Comparison of ENCODE assay signal across 8 mouse cellular contexts in the genomic region with DNA sequence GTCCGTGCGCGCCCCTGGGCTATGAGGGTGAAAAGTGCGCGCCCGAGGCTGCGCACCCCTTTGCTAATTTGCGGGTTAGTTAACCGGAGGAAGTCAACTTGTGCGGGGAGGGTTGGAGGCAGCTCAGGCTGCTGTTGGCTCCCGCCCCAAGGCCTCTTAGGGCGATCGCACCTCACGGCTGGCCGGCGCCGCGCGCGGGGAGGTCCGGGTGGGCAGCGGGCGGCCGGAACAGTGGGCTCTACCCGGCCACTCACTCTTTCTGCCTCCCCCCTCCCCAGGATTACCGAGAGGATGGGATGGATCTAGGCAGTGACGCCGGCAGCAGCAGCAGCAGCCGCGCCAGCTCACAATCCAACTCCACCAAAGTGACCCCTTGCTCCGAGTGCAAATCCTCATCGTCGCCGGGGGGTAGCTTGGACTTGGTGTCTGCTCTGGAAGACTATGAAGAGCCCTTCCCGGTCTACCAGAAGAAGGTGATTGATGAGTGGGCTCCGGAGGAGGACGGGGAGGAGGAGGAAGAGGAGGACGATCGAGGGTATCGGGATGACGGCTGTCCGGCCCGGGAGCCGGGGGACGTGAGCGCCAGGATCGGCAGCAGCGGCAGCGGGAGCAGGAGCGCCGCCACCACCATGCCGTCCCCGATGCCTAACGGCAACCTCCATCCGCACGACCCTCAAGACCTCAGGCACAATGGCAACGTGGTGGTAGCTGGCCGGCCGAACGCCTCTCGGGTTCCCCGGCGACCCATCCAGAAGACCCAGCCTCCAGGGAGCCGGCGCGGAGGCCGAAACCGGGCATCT.
A peak's percentile ranks its signal among the peaks of the same experiment; 100 is the strongest.
DNase-seq lines count a peak whose midpoint lies in the region; ATAC-seq and TF ChIP-seq lines count a peak whose summit lies in the region.

No protein-coding gene starts in this region.

- H3K4me3 ChIP-seq in forebrain, embryonic 15.5 days = peak overlapping the region; percentile 68
- peak overlapping the region; percentile 83 for H3K4me3 ChIP-seq in hindbrain, embryonic 15.5 days
- H3K4me3 ChIP-seq in liver, embryonic 16.5 days (ENCODE audit: low read depth, low read length) = peak overlapping the region; percentile 65
- peak overlapping the region; percentile 85 for H3K4me3 ChIP-seq in olfactory bulb, adult 2 months (ENCODE audit: insufficient read depth, low read depth, low read length)

- H3K9me3 ChIP-seq in forebrain, embryonic 15.5 days = no peaks in the 10 kb centered on the region
- no peaks in the 10 kb centered on the region for H3K9me3 ChIP-seq in hindbrain, embryonic 15.5 days
- H3K9me3 ChIP-seq in liver, embryonic 16.5 days (replicated peaks; ENCODE audit: control insufficient read depth, low read length) = no peaks in the 10 kb centered on the region

- H3K27ac ChIP-seq in forebrain, embryonic 15.5 days (replicated peaks) = peak overlapping the region; percentile 62
- H3K27ac ChIP-seq in hindbrain, embryonic 15.5 days (replicated peaks) = peak overlapping the region; percentile 86
- H3K27ac ChIP-seq in liver, embryonic 16.5 days (ENCODE audit: low read length) = no peak overlapping the region
- 0 out of 2 replicates have a peak overlapping the region, but pooled peaks have one; percentile 6 for H3K27ac ChIP-seq in olfactory bulb, adult 2 months (ENCODE audit: insufficient read depth, low read depth, low read length)

- peak overlapping the region; percentile 100 for H3K4me2 ChIP-seq in forebrain, embryonic 15.5 days (replicated peaks)
- peak overlapping the region; percentile 89 for H3K4me2 ChIP-seq in hindbrain, embryonic 15.5 days
- peak overlapping the region; percentile 88 for H3K4me2 ChIP-seq in liver, embryonic 16.5 days (ENCODE audit: low read depth, low read length)

- H3K4me1 ChIP-seq in forebrain, embryonic 15.5 days = peaks cover 29% of the 10 kb centered on the region
- H3K4me1 ChIP-seq in hindbrain, embryonic 15.5 days (replicated peaks) = peaks cover 28% of the 10 kb centered on the region
- peaks cover 26% of the 10 kb centered on the region for H3K4me1 ChIP-seq in liver, embryonic 16.5 days (ENCODE audit: control insufficient read depth, low read depth, low read length)
- H3K4me1 ChIP-seq in olfactory bulb, adult 2 months (ENCODE audit: control insufficient read depth, insufficient read depth, low read length) = peaks cover 16% of the 10 kb centered on the region

- under 1% methylated on average over 68 of the region's 68 CpGs for WGBS in forebrain, embryonic 15.5 days
- under 1% methylated on average over 67 of the region's 68 CpGs for WGBS in hindbrain, embryonic 15.5 days
- under 1% methylated on average over 63 of the region's 68 CpGs for WGBS in liver, embryonic 16.5 days (ENCODE audit: insufficient replicate concordance)
- under 1% methylated on average over 68 of the region's 68 CpGs for WGBS in olfactory bulb, adult 2 months

- H3K27me3 ChIP-seq in forebrain, embryonic 15.5 days = no peaks in the 10 kb centered on the region
- 0 out of 2 replicates have a peak, but pooled peaks cover 2% of the 10 kb centered on the region for H3K27me3 ChIP-seq in hindbrain, embryonic 15.5 days
- H3K27me3 ChIP-seq in liver, embryonic 16.5 days (ENCODE audit: control insufficient read depth, insufficient read depth, low read depth, low read length) = peaks cover 36% of the 10 kb centered on the region

- ATAC-seq in forebrain, embryonic 15.5 days (replicated peaks) = peak; percentile 35
- ATAC-seq in hindbrain, embryonic 15.5 days (ENCODE audit: low FRiP score, low read depth) = peak; percentile 60
- ATAC-seq in liver, embryonic 16.5 days (ENCODE audit: low read depth) = peak; percentile 2; the same call in 1 of the 2 replicates
- no peak for ATAC-seq in monocyte, adult 5-6 weeks (replicated peaks; ENCODE audit: insufficient number of reproducible peaks, low FRiP score, low TSS enrichment, poor library complexity, severe bottlenecking)

- DNase-seq in urinary bladder, adult 18-20 months (ENCODE audit: low spot score in 2 of 2) = peak; percentile 5 to 52
- DNase-seq in urinary bladder, adult 2 months (ENCODE audit: low spot score) = no peak
- peak; percentile 11 for DNase-seq in cerebellum, adult 8-10 months

- peak overlapping the region; percentile 61 for H3K9ac ChIP-seq in forebrain, embryonic 15.5 days (replicated peaks)
- peak overlapping the region; percentile 56 for H3K9ac ChIP-seq in hindbrain, embryonic 15.5 days
- peak overlapping the region; percentile 47 for H3K9ac ChIP-seq in liver, embryonic 16.5 days (ENCODE audit: low read depth, low read length)

- TF ChIP-seq CTCF in olfactory bulb, adult 2 months (IDR thresholded peaks at IDR 0.05; ENCODE audit: insufficient read depth, low read depth, low read length) = 0 out of 2 replicates have a peak, but pooled peaks have one; percentile 2

- no peaks in the 10 kb centered on the region for H3K36me3 ChIP-seq in forebrain, embryonic 15.5 days
- no peaks in the 10 kb centered on the region for H3K36me3 ChIP-seq in hindbrain, embryonic 15.5 days
- no peaks in the 10 kb centered on the region for H3K36me3 ChIP-seq in liver, embryonic 16.5 days (ENCODE audit: control insufficient read depth, insufficient read depth)

- TF ChIP-seq POLR2A in olfactory bulb, adult 2 months (IDR thresholded peaks at IDR 0.05; ENCODE audit: insufficient read depth, low read depth, low read length) = no peak
